Mouse (Mus musculus): Measurements from ENCODE around the gene Rlim. TPM values are rescaled to one million over a fixed set of nuclear protein-coding genes. Genes with fewer than 3 reads are reported as not detected.

The Rlim gene
- polyA plus RNA-seq, 1 experiment: 17.6 TPM

Other genes starting within 250 kb of the Rlim start
- 9.3 and 12.5 TPM in 2 replicates for gene Slc16a2, start 159.3 kb downstream of the Rlim start, polyA plus RNA-seq (2012; rRNA removed)
- gene Nexmif, start 219.9 kb upstream of the Rlim start, polyA plus RNA-seq (2012; rRNA removed): 0.10 and 0.12 TPM in 2 replicates

Data from urinary bladder, adult 2 months (tissue).